Mouse (Mus musculus): ENCODE measurements around the gene Tprgl.

Tprgl gene

GRCm38 (mm10) chr4:154163296-154163695, 2.8 kb upstream of the Tprgl start:
- DNase-seq (ENCODE audit: extremely low read depth, low read depth, low spot score), result no peak

DNA sequence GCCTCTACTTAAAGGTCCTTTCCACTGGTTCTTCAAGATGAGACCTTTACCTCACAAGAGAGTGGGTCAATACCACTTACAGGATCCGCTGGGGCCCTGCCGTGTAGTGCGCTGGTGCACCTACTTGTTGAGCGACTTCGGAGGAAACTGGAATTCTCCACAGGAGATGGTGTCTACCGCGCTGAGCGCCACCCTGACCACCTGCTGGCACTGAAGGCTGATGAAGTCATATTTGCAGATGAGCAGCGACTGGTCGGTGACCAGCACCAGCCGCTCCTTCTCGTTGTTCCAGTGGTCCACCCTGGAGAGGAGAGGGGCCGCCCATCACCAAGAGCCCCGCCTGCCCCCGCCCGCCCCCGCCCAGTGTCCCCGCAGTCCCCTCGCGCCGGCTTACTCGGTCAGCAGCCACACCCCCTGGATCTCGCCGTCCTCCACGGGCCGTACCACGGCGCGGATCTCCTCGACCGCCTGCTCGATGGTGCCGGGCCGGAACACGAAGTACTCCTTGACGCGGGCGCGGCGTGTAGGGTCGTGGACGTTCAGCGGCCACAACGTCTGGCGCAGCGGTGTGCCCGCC, 417 bp downstream of the Tprgl start:
- DNase-seq (ENCODE audit: extremely low read depth, low read depth, low spot score), result no peak

GRCm38 (mm10) chr4:154159002-154159401, 1.5 kb downstream of the Tprgl start:
- no peak for DNase-seq (ENCODE audit: extremely low read depth, low read depth, low spot score)

GRCm38 (mm10) chr4:154157970-154158662, 2.4 kb downstream of the Tprgl start:
- DNase-seq (ENCODE audit: extremely low read depth, low read depth, low spot score), result no peak

- no peak for DNase-seq (ENCODE audit: extremely low read depth, low read depth, low spot score)
Measured at GRCm38 (mm10) chr4:154156050-154156449, 4.4 kb downstream of the Tprgl start.

DNA sequence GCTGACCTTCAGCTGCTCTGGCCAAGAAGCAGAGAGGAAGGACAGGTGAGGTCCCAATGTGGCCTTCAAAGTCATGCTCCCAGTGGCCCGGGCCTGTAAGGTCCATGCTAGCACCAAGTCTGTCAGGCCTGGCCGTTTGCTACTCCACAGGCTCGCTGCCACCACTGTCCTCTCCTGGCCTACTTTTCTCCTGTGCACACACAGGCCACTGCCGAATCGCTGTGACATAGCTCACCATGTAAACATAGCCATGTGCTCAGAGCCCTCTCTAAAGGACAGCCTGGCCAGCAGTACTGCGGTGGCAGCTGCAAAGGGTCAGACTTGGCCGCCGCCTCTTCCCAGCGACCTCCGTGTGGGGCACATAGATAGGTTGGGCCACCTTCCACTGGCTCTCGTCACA, 6.4 kb downstream of the Tprgl start:
- DNase-seq (ENCODE audit: extremely low read depth, low read depth, low spot score), result no peak

- DNase-seq (ENCODE audit: extremely low read depth, low read depth, low spot score), result no peak
Measured at GRCm38 (mm10) chr4:154146342-154146741, 14.1 kb downstream of the Tprgl start.

GRCm38 (mm10) chr4:154144712-154145111, 15.8 kb downstream of the Tprgl start:
- no peak for DNase-seq (ENCODE audit: extremely low read depth, low read depth, low spot score)

- DNase-seq (ENCODE audit: extremely low read depth, low read depth, low spot score), result peak; percentile 46
Measured at GRCm38 (mm10) chr4:154142211-154143040, 18.0 kb downstream of the Tprgl start, which contains the start of gene Wrap73. Wrap73 (plus strand) TSS chr4:154142372.

GRCm38 (mm10) chr4:154141009-154141867, 19.2 kb downstream of the Tprgl start:
- DNase-seq (ENCODE audit: extremely low read depth, low read depth, low spot score), result no peak

DNA sequence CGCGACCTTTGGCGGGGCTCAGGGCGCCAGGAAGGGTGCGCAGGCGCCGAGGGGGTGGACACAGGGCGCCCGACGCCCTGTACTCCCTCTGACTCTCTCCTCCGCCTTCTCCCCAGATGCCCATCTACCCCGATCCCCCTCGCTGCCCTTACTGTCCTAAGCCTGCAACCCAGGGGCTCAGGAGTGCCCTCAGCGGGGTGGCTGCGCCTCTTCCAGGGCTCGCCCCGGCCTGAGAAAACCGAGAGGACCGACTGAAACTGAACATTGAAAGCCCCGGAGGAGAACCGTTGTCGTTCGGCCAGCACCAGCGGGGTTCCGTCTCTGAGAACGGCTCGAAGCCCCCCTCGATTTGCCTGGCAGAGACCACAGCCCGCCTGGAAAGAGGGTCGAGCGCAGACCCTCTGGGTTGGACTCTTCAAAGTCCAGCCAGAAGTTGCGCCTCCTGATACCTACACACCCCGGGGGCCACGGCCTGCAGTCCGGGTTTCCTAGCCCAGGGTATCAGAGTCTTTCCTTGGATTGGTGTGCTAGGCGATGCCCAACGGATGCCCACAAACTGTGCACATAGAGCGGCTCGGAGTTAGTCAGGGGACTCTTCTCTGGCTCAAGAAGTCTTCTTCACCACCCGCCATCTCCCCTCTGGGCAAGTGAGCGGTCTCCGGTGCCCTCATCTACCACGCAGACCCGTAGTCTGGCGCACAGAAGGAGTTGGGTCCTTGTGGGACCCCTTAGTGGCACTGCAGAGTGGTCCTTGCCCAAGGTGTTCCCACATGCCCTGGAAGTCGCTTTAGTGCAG, 20.1 kb downstream of the Tprgl start:
- DNase-seq (ENCODE audit: extremely low read depth, low read depth, low spot score), result no peak

- DNase-seq (ENCODE audit: extremely low read depth, low read depth, low spot score), result no peak
Measured at GRCm38 (mm10) chr4:154140182-154140212, 20.5 kb downstream of the Tprgl start, which contains the start of gene Trp73. Trp73 (minus strand) TSS chr4:154140208.

- DNase-seq (ENCODE audit: extremely low read depth, low read depth, low spot score), result no peak
Measured at GRCm38 (mm10) chr4:154139671-154140181, 20.7 kb downstream of the Tprgl start.

- DNase-seq (ENCODE audit: extremely low read depth, low read depth, low spot score), result no peak
Measured at GRCm38 (mm10) chr4:154137139-154137538, 23.3 kb downstream of the Tprgl start.

DNA sequence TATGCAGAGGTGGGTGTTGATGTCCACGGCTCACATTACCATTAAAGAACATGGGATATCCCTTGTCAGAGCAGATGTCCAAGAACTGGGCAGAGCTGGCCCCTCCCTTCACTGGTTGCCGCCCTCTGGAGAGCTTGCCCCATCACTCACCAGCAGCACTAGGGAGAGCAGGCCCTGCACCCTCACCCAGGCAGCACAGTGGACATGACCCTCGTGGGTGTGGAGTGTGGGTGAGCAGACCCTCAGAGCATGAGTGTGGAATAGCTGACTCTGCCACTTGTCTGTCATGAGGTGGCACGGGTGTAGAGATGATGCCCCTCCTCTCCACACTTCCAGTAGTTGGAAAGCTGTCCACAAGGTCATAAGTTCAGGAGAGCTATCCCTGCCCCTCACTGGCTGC, 25.7 kb downstream of the Tprgl start:
- DNase-seq (ENCODE audit: extremely low read depth, low read depth, low spot score), result no peak

- no peak for DNase-seq (ENCODE audit: extremely low read depth, low read depth, low spot score)
Measured at GRCm38 (mm10) chr4:154131894-154132293, 28.6 kb downstream of the Tprgl start.

GRCm38 (mm10) chr4:154129950-154130349, 30.5 kb downstream of the Tprgl start:
- DNase-seq (ENCODE audit: extremely low read depth, low read depth, low spot score), result no peak

DNA sequence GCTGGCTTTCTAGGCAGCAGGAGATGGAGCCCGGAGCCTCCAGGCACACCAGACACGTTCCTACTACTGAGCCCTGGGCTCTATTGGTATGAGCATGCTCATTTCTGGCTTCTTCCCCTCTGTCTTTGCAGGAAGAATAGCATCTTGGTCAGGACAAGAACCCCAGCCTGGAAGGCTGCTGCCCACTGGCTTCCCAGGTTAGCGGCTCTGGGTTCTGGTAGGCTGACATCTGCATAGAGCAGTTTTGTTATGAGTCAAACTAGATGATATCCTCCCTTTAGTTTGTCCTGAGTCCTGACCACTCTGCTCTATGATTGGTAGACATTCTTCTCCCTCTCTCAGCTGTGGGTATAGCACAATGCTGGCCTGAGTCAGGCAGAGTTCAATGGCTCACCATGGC, 33.2 kb downstream of the Tprgl start:
- DNase-seq (ENCODE audit: extremely low read depth, low read depth, low spot score), result no peak

GRCm38 (mm10) chr4:154125202-154125601, 35.3 kb downstream of the Tprgl start:
- DNase-seq (ENCODE audit: extremely low read depth, low read depth, low spot score), result no peak

- no peak for DNase-seq (ENCODE audit: extremely low read depth, low read depth, low spot score)
Measured at GRCm38 (mm10) chr4:154123553-154123952, 36.9 kb downstream of the Tprgl start.

GRCm38 (mm10) chr4:154122374-154122773, 38.1 kb downstream of the Tprgl start:
- no peak for DNase-seq (ENCODE audit: extremely low read depth, low read depth, low spot score)

All from fat pad, adult 2 months (tissue).